Mouse (Mus musculus): ENCODE measurements around the gene Ppp2r5b.

Gene Ppp2r5b

GRCm38 (mm10) chr19:6268670-6269132, 33.0 kb upstream of the Ppp2r5b start:
- no peak for DNase-seq

DNA sequence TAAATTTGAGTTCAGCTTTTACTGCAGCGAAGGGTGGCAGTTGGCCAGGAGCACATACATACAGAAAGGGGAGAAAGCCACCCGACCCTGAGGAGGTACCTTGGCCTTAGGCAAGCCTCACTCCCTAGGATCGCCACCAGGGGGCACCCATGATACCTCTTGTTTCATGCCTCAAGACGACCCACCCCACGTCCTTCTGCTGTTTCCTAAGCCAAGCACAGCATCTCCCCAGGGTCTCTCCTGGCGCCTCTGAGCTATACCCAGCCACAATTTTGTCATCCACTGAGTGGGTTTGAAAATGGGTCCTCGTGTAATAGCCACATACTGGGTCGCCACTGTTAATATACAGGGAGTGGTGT, 32.5 kb upstream of the Ppp2r5b start:
- peak; percentile 95 for DNase-seq

GRCm38 (mm10) chr19:6267306-6268169, 31.9 kb upstream of the Ppp2r5b start:
- no peak for DNase-seq

DNA sequence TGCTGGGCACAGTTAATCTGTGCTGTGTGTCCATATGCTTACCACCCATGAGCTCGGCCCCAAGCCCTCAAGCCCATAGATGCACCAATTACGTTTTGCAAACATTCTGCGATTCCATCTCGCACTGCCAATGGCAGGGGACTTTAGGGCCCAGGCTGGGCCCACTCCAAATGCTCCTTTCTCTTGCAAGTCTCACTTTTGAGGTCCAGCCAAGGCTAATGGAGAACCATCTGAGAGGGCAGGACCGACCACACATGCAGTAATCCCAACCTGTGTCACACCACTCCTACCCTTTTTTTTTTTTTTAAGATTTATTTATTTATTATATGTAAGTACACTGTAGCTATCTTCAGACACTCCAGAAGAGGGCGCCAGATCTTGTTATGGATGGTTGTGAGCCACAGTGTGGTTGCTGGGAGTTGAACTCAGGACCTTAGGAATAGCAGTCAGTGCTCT, 30.1 kb upstream of the Ppp2r5b start:
- DNase-seq = no peak

GRCm38 (mm10) chr19:6264945-6265344, 29.3 kb upstream of the Ppp2r5b start:
- no peak for DNase-seq

DNA sequence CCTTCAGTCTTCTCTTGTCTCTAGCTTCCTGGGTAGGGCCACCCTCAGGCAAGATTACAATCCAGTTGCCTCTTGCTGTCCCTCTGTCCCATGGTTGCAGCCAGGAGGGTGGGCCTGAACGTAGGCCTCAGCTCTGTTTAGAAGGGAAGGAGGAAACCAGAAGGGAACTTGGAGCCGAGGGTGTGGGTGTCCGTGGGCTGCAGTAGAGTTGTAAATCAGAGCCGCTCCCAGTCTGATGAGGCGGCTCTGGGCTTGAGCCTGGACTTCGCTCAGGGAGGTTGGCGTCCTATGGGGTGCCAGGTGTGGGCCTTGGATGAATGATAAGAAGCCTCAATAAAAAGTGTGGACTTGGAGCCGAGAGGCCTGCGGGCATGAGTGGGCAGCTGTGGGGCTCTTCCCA, 28.5 kb upstream of the Ppp2r5b start:
- no peak for DNase-seq

DNA sequence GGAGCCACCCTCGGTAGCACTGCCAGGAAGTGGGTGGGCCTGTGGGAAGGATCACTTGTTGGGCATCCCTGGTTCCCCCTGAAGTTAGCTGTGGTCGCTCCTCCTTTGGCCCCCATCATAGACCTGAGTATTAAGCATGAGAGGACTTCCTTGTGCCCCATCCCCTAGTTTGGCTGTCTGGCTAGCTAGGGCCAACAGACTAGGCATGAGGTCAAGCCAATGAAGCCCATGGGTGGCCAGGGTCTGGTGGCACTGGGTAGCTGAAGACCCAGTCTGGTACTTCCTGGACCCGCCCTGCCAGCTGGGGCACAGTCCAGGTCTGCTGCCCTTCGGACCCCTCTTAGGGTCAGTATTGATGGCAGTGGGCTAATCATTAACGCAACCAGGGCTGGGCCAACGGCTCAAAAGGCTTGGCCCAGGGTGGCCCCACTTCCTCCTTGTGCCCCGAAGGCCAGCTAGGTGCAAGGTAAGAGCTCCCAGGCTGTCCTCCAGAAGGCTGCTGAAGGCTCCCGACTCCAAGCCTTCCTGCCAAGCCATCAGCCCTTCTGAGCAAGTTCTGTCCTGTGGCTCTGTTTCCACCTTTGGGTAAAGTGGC, 27.3 kb upstream of the Ppp2r5b start:
- no peak for DNase-seq

GRCm38 (mm10) chr19:6262222-6262621, 26.6 kb upstream of the Ppp2r5b start:
- peak; percentile 88 for DNase-seq

- DNase-seq = no peak
Measured at GRCm38 (mm10) chr19:6261379-6261778, 25.7 kb upstream of the Ppp2r5b start.

DNA sequence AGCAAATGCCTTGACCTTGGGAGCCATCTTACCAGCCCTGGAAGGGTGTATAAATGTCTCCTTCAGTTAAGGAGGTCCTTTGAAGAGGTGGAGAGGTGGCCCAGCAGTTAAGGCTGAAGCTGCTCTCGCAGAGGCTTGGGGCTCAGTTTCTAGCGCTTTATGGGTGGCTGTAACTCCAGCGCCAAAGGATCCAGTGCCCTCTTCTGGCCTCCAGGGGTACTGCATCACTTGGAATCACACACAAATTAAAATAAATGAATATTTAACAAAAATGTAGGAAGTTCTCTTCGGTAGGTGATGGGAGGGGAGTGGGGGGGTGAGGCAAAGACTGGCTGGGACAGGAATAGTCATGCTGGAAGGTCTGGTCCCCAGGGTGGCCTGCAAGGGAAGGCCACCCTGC, 25.3 kb upstream of the Ppp2r5b start:
- no peak for DNase-seq

GRCm38 (mm10) chr19:6260428-6260827, 24.8 kb upstream of the Ppp2r5b start:
- peak; percentile 63 for DNase-seq

DNA sequence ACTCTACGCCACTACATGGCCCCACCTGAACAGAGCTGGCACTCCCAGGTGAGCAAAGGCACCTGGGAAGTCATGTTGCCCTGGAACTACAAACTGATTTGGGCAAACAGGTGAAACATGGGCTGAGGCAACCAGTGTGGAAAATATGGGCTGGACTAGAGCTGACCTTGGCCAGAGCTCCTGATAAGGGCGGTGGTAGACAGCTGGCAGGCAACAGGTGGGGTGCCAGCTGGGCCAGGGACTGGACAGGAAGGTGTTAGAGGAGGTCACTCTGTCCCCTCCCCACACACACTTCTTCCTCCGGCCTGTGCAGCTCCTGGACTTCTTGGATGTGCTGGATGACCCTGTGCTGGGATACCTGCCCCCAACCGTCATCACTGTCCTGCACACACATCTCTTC, 17.3 kb upstream of the Ppp2r5b start:
- DNase-seq = no peak

DNA sequence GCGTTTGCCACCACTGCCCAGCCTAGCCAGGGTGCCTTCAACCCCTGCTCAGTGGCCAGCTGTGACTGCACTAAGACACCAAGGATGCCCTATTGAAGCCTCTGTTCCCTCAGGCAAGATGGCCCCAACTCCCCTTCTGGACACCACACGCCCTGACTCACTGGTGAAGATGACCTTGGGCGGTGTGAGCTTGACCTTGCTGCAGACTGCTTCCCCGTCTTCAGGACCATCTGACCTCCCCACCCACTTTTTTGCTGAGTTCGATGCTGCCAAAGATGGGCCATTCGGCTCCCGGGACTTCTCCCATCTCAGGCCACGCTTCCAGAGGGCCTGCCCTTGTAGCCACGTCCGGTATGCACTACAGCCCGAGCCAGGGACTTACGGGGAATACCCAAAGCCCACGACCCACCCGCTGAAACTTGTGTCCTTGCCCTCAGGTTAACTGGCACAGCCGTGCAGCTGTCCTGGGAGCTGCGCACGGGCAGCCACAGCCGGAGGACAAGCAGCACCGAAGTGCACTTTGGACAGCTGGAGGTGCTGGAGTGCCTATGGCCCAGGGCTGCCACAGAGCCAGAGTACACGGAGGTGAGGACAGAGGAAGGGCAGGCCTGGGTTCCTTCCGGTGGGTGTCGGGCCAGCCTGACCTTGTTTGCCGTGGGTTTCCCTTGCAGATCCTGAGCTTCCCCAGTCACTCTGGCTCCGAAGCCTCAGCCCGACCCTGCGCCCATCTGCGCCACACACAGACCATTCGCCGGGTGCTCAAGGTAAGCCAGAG, 12.0 kb upstream of the Ppp2r5b start:
- no peak for DNase-seq

DNA sequence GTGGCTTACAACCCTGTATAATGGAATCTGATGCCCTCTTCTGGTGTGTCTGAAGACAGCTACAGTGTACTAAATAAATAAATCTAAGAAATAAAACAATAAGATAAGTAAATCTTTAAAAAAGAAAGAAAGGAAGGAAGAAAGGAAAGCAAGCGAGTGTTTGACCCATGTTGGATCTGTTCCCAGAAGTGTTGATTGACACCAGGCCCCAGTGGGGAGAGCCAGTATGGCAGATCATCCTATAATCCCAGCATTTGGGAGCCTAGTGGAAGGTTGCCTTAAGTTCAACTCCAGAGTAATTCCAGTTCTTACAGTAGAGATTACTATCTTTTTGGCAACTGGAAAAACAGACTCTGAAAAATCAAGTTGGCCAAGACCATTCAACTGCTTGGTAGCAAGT, 10.1 kb upstream of the Ppp2r5b start:
- DNase-seq = no peak

DNA sequence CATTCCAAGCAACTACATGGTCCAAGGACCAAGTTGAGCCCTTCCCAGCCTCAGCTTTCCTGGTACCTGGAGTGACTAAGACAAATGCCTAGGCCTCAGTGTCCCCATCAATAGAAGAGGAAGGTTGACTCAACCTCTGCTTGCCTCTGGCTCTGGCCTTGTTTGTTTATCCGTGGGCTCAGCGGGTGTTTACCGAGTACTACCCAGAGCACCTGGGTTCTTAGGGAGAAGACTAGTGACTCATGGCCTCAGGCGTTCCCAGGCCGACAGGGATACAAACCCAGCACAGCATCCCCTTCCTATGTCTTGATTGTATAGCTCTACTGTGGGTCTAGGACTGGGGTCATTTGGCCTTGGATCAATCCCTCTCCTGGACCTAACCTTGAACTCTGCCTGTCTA, 7.6 kb upstream of the Ppp2r5b start:
- DNase-seq = no peak

- DNase-seq = peak; percentile 65
Measured at GRCm38 (mm10) chr19:6242281-6242680, 6.6 kb upstream of the Ppp2r5b start.

GRCm38 (mm10) chr19:6241274-6242107, 5.8 kb upstream of the Ppp2r5b start, which contains the start of gene Atg2a:
Gene Atg2a, plus strand, starts transcription at chr19:6241668.
- peak; percentile 99 for DNase-seq

GRCm38 (mm10) chr19:6240725-6241124, 5.1 kb upstream of the Ppp2r5b start:
- no peak for DNase-seq

GRCm38 (mm10) chr19:6240136-6240535, 4.5 kb upstream of the Ppp2r5b start:
- no peak for DNase-seq

- no peak for DNase-seq
Measured at GRCm38 (mm10) chr19:6238740-6239139, 3.1 kb upstream of the Ppp2r5b start.

- no peak for DNase-seq
Measured at GRCm38 (mm10) chr19:6236842-6237241, 1.2 kb upstream of the Ppp2r5b start.

GRCm38 (mm10) chr19:6236053-6236441, 375 bp upstream of the Ppp2r5b start:
- DNase-seq = peak; percentile 88

Data from thymus, postnatal 4 days (tissue).